Mouse (Mus musculus) thymus, adult 2 months (tissue): Measurements from ENCODE around the gene Iqsec3.

Experiments used
- CTCF ChIP-seq: fragments of 200-500 bp; IDR thresholded peaks from 2 replicates; pipeline ENCODE4 v1.5.1; 2012; ENCODE audit warnings: mild to moderate bottlenecking, control low read depth, low read length, moderate library complexity, borderline replicate concordance; ENCODE audit not compliant: control insufficient read depth, poor library complexity, insufficient read depth; ENCODE audit errors: extremely low read depth
- POLR2A ChIP-seq: fragments of 200-500 bp; IDR thresholded peaks from 2 replicates; pipeline ENCODE4 v1.6.1; 2012; ENCODE audit warnings: mild to moderate bottlenecking, low read length, control low read depth, moderate library complexity; ENCODE audit not compliant: control insufficient read depth, poor library complexity, insufficient read depth; ENCODE audit errors: extremely low read depth

DNA sequence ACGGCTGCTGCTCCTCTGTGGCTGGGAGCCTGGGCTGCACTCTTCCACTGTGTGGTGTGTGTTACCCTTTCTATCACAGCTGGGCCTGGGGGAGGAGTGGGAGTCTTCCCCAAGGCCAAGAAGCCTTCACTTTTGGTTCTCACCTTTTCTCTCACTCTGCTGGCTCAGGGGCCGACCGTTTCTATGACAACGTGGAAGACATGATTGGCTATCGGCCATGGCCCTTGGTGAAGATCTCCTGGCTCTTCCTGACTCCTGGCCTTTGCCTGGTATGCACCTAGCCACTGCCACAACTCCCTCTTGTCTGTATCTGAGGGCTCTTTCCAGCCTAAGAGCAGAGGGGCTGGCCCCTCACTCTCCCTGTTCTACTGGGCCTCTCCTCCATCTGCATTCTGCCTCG lies 110.4 kb downstream of the Iqsec3 start:
- no peak for TF ChIP-seq CTCF
- no peak for TF ChIP-seq POLR2A
